Mouse (Mus musculus) lung, adult 2 months (tissue): ENCODE measurements around the gene Ndufa3.

ENCODE experiments used
- CTCF ChIP-seq: fragments of 200-500 bp; IDR thresholded peaks from 2 replicates; pipeline ENCODE4 v1.5.1; 2011; ENCODE audit warnings: mild to moderate bottlenecking, low read length, control low read depth; ENCODE audit not compliant: insufficient read depth
- POLR2A ChIP-seq: fragments of 200-500 bp; IDR thresholded peaks from 2 replicates; pipeline ENCODE4 v1.6.1; 2011; ENCODE audit warnings: low read depth, mild to moderate bottlenecking, control low read depth, low read length, borderline replicate concordance; ENCODE audit errors: extremely low read depth

GRCm38 (mm10) chr7:3617242-3617995 is at the start of gene Ndufa3:
- peak; percentile 89; the same call in 1 of the 2 replicates for TF ChIP-seq POLR2A
- TF ChIP-seq CTCF: no peak
